Mouse (Mus musculus) left cerebral cortex, adult 2 months (tissue): ENCODE measurements around the gene 2010300C02Rik. TPM values are rescaled to one million over a fixed set of nuclear protein-coding genes. Genes with fewer than 3 reads are reported as not detected.

ENCODE experiments used
- DNase-seq, 2 experiments: peaks; one replicate each; pipeline ENCODE4 v3.0.0; 2021 to 2022; ENCODE audit warnings: low spot score in 2 of 2, mixed read lengths in 1 of 2; ENCODE audit errors: extremely low spot score in 1 of 2
- H3K27ac ChIP-seq: fragments of 200-600 bp; 2 replicates; pipeline ENCODE4 v1.8.1; 2022
- H3K4me3 ChIP-seq: fragments of 200-600 bp; 2 replicates; pipeline ENCODE4 v1.8.1; 2022
- CTCF ChIP-seq: fragments of 200-600 bp; IDR thresholded peaks from 2 replicates; pipeline ENCODE4 v1.8.1; 2022; ENCODE audit warnings: antibody characterized with exemption, mild to moderate bottlenecking, moderate library complexity
- intact Hi-C: fragments of 180-260 bp; cut with DNase I; formaldehyde crosslinking; loops from one replicate; pipeline ENCODE4 v1.15.1; 2025
- total RNA-seq, 2 experiments: library from RNA; stranded (reverse); gene quantifications; 2 replicates each; pipeline ENCODE4 v1.2.3; 2021

Gene 2010300C02Rik
- total RNA-seq, 2 experiments from 2014 or later: 282 to 283 TPM

DNA sequence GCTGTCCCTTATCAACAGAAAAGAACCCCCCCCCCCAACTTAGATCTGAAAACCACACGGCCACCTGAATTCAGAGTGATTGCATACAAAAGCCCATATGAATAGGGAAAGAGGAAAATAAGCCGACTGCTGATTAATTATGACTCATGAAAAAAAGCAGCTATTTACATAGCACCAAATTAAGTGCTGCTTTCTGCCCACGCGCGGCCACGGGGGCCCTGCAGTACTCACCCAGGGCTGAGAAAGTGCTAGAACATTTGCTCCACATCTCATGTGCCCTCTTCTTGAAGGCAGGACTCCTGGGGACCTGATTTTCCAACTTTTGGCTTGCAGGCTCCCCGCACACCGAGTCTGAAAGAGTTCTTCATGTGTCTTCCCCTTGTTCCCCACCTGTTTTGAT, 10.1 kb downstream of the 2010300C02Rik start:
- DNase-seq: no peak
- H3K4me3 ChIP-seq: no peak overlapping the region
- no peak for TF ChIP-seq CTCF
- intact Hi-C loops: no loop called here
- H3K27ac ChIP-seq: no peak overlapping the region

DNA sequence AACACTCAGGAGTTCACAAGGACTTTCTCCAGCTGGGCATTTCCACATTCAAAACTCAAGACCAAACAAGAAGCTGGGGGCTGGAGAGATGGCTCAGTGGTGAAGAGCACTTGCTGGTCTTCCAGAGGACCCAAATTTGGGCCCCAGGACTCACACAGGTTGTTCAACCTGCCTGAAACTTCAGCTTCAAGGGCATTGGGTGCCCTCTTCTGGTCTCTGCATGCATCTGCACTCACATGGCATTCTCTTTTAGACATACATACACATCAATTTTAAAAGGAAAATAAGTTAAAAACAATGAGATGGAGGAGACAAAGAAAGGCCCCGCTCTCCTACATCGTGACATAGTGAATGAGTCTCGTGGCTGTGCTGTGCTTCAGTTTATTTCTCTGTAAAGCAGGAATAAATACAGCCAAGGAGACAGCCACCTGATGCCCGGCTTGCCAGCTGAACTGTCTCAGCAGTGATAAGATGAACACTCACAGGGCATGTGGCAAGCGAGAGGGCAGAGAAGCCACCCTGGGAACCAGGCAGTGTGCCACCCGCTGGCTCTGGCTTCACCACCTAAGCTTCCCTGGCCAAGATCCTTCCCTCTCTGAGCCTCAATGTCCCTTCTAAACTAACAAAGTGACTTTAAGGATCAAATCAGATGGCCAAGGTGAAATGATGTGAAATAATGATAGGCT, 11.5 kb downstream of the 2010300C02Rik start:
- peak; percentile 19 for TF ChIP-seq CTCF
- no peak for DNase-seq
- intact Hi-C loops: no loop called here
- no peak overlapping the region for H3K27ac ChIP-seq
- H3K4me3 ChIP-seq: no peak overlapping the region

DNA sequence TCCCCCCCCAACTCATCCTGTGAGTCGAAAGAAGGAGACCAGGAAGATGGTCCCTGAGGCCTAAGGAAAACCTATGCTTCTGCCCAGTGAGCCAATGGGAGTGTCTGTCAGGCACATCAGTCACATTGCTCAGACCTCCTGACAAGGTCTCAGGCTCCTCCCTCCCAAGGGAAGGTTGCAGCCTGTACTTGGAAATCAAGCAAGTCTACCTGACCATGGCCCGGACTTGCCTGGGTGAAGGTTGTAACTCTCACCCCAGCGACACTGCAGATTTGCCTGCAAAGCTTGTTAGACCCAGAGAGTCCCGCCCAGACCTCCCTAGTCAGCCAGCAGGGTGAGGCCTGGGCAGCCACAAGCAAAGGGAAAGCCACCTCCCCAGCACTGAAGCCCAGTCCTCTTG, 17.6 kb downstream of the 2010300C02Rik start:
- no peak for DNase-seq
- Histone ChIP-seq H3K4me3 (no peak overlapping the region), H3K27ac (peak overlapping the region; percentile 11; the same call in 1 of the 2 replicates)
- TF ChIP-seq CTCF: no peak
- intact Hi-C loops: no loop called here

DNA sequence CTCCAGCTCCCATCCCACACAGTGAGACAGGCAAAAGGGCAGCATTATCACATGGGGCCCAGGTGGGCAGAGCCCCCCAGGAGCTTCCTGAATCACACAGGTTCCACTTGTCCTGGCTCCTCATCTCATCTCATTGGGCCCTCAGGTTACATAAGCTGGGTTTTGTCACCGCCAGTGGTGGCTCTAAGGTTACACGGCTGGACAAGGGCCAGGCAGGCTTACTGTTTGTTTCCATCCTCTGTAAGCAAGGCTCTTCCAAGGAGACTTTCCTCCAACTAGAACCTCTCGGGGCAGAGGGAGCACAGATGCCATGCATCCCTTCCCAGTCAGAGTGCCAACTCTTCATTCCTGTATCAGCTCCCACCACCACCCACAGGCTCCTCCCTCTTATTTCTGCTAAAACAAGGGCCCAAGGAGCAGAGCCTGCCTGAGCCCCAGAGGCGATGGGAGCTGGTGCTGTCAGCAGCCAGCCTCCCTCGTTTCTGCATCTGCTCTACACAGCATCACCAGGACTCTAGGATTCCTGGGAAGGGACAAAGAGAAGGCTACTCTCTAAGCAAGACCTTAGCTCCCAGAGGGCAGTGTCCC, 20.9 kb downstream of the 2010300C02Rik start:
- H3K4me3 ChIP-seq: no peak overlapping the region
- no peak for DNase-seq
- no peak; the same call in 1 of the 2 replicates for TF ChIP-seq CTCF
- peak overlapping the region; percentile 84 for H3K27ac ChIP-seq
- intact Hi-C loops: no loop called here

DNA sequence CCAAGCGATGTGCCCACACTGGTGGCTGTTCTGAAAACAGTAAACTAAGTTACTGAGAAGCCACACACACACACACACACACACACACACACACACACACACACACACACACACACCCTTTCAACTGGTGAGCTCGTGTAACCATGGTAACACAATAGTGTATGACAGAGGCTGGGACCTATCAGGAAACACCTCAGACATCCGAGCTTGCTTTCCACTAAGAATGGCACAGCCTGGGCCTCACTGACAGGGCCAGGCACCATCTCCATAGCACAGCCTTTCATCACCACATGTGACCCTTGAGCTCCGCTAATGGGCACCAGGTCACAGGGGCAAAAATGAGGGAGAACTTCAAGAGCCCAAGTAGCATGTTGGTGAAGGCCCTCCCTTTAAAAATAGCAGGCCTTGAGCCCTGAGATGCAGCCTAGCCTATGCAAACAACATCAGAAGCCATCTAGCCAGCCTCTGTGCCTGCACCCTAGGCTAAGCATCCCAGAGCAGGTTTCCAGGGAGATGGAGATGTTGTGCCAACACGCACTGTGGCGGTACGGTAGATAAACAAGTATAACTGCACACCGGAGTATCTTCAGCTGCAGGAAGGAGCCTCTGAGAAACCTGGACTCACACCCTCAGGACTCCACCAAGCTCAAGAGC, 21.6 kb downstream of the 2010300C02Rik start:
- TF ChIP-seq CTCF: no peak
- intact Hi-C loops: no loop called here
- Histone ChIP-seq H3K4me3 (no peak overlapping the region), H3K27ac (peak overlapping the region; percentile 84)
- DNase-seq: no peak

DNA sequence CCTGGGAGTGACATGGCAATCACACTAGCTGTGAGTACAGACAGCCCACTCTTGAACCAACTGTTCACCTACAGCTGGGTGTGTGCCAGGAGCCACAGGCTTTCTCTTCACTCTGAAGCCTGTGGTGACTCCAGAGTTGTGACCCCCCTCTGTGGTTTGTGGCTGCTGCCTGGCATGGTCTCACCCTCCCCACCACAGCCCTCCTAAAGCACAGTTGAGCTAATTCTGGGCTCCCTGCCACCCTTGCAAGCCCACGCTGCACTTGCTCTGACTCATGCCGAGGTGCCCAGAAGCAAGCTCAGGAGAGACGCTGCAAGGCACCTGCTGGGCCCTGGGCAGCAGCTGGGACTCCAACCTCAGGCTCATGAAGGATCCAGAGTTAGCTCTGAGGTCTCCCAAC, 23.0 kb downstream of the 2010300C02Rik start:
- no peak for TF ChIP-seq CTCF
- Histone ChIP-seq H3K4me3 (no peak overlapping the region), H3K27ac (peak overlapping the region; percentile 72)
- peak; percentile 73 to 84 for DNase-seq
- intact Hi-C loops: loop anchor here (1.0 to 2.0 kb wide), 2 partner anchors 19 to 22 kb away; no protein-coding TSS in a partner anchor

DNA sequence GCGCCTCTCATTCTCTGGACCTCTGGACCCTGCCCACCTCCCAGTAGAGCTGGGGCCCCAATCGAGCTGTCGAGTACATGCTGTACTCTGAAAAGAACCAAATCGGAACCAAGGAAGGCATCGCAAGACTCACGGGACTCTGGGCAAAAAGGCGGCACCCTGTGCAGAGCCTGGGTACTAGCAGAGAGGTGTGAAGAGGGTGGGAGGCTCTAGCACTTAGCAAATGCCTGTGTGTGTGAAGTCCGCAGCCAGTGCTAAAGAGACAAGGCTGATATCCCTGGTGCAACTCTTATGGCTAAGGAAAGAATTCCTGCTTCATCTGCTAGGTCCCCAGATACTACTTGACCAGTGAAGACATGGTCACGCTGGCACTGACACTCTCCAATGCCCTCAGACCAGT, 24.2 kb downstream of the 2010300C02Rik start:
- DNase-seq: no peak
- TF ChIP-seq CTCF: no peak
- intact Hi-C loops: loop anchor here (2.0 kb wide), 1 partner anchor 23 kb away; no protein-coding TSS in a partner anchor
- Histone ChIP-seq H3K27ac (peak overlapping the region; percentile 72), H3K4me3 (no peak overlapping the region)

DNA sequence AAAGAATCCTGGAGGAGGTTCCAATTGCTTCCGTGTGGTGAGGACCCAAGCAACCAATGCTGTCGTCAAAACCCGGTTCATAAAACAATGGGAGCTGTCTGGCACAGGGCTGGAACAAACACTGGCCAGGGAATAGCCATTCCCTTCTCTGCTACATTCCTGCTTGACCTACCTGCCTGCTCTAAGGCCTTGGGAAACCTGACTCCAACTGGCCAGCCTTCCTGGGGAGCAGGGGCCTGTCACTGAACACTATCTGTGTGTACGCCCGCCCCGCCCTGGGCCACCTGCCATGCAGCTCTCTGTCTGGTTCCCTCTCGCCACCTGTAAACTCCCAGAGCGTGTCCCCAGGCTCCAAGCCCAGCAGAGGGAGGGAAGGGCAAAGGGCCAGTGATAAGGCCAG, 25.5 kb downstream of the 2010300C02Rik start:
- TF ChIP-seq CTCF: no peak
- Histone ChIP-seq H3K4me3 (no peak overlapping the region), H3K27ac (peak overlapping the region; percentile 57)
- DNase-seq: no peak
- intact Hi-C loops: no loop called here

DNA sequence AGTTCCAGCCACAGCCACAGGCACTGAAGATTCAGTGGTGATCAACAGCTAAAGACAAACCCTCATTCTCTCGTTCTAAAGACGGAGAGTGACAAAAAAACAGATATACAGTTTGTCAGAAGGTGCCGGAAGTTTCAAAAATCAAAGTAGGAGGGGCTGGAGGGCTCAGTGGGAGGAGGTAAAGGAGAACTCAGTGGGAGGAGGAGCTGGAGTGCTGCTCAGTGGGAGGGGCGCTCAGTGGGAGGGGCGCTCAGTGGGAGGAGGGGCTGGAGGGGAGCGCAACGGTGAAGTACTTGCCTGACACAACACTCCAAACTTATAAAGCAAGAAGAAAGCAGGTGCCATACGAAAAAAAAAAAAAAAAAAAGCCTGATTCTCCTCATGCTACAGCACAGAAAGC, 28.7 kb downstream of the 2010300C02Rik start:
- H3K27ac ChIP-seq: no peak overlapping the region
- no peak for DNase-seq
- intact Hi-C loops: no loop called here
- no peak for TF ChIP-seq CTCF
- no peak overlapping the region for H3K4me3 ChIP-seq

DNA sequence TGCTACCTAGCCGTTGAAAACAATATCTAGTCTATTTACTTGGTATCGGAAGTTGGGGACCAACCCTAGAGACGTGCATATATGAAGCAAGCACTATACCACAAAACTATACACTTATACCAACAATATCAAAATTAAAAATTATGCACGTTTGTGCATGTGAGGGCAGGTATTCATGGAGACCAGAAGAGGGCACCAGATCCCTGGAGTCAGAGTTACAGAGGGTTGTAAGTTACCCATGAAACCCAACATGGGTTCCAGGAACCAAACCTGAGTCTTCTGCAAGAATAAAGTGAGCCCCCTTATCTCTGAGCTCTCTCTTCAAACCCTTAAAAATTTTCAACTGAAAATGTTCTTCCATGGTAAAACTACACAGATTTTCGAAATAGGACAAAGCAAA, 29.2 kb downstream of the 2010300C02Rik start:
- no peak for DNase-seq
- Histone ChIP-seq H3K27ac (peak overlapping the region; percentile 72), H3K4me3 (no peak overlapping the region)
- peak; percentile 41 for TF ChIP-seq CTCF
- intact Hi-C loops: no loop called here

DNA sequence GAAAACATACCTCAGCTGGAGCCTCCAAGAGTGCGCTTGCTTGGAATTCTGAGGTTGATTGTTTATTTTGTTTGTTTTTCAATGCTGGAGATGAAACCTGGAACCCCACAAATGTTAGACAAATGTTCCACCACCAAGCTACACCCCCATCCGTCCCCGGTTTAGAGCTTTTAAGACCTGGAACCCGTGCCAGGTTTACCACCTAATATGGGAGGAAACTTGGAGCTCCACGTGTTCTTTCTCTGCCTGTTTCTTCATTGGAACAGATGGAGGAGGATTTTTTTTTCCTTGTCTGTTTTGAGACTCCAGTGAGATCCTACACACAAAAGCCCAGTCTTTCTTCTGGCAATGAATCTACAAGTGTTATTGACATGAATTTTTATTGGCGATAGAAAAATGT, 30.2 kb downstream of the 2010300C02Rik start:
- DNase-seq: no peak
- no peak for TF ChIP-seq CTCF
- H3K4me3 ChIP-seq: no peak overlapping the region
- peak overlapping the region; percentile 72 for H3K27ac ChIP-seq
- intact Hi-C loops: no loop called here

DNA sequence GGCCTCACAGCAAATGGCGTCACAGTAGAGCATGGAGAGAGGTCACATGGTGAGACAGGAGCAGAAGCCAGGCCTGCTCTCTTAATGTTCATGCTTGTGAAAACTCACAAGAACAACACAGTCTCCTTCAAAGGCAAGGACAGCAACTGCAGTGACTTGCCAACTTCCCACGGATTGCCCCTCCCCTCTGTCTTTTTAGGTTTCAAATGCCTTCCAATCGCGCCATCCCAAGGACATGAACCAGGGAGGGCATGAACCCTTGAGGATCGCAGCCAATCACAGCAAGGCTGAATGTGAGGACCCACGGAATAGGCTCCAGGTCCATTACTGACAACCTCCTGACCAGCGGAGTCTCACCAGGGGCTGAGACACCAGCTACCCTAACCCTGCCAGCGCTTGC, 31.5 kb downstream of the 2010300C02Rik start:
- intact Hi-C loops: no loop called here
- peak overlapping the region; percentile 45 for H3K27ac ChIP-seq
- no peak for TF ChIP-seq CTCF
- H3K4me3 ChIP-seq: no peak overlapping the region
- no peak for DNase-seq
